ENCODE assay signal across 8 mouse cellular contexts in genomic region chr9:86451617-86452016, GRCm38 (mm10). TPM values are rescaled to one million over a fixed set of nuclear protein-coding genes. Genes with fewer than 3 reads are reported as not detected.
DNase-seq lines count a peak whose midpoint lies in the region; ATAC-seq and TF ChIP-seq lines count a peak whose summit lies in the region.

No protein-coding gene starts in this region.

- DNase-seq in B cell, adult 2 months, result peak; percentile 69
- DNase-seq in ZHBTc4 (ENCODE audit: low read depth, low spot score), result peak; percentile 85
- DNase-seq in embryo, embryonic 11.5 days (ENCODE audit: low read depth, low spot score), result peak; percentile 59

- no peaks in the 10 kb centered on the region for H3K79me2 ChIP-seq in myocyte (ENCODE audit: control insufficient read depth, insufficient read depth)

- H3K27me3 ChIP-seq in heart, embryonic 12.5 days (replicated peaks), result no peaks in the 10 kb centered on the region
- H3K27me3 ChIP-seq in kidney, embryonic 16.5 days (ENCODE audit: insufficient read depth, low read length), result no peaks in the 10 kb centered on the region
- H3K27me3 ChIP-seq in liver, embryonic 12.5 days (replicated peaks), result no peaks in the 10 kb centered on the region
- H3K27me3 ChIP-seq in myocyte (ENCODE audit: control insufficient read depth, insufficient read depth, insufficient read length), result no peaks in the 10 kb centered on the region
- no peaks in the 10 kb centered on the region for H3K27me3 ChIP-seq in stomach, embryonic 16.5 days (ENCODE audit: control insufficient read depth, insufficient read depth, low read length)

- peak; percentile 67; the same call in 1 of the 2 replicates for ATAC-seq in heart, embryonic 12.5 days (ENCODE audit: insufficient number of reproducible peaks, low FRiP score)
- peak; percentile 83; the same call in 1 of the 2 replicates for ATAC-seq in kidney, embryonic 16.5 days (ENCODE audit: low FRiP score, low TSS enrichment)
- ATAC-seq in liver, embryonic 12.5 days, result peak; percentile 77
- no peak for ATAC-seq in stomach, embryonic 16.5 days (ENCODE audit: insufficient read depth, low FRiP score)

- H3K4me2 ChIP-seq in heart, embryonic 12.5 days, result peak overlapping the region; percentile 67
- H3K4me2 ChIP-seq in kidney, embryonic 16.5 days (replicated peaks; ENCODE audit: low read depth, low read length), result peak overlapping the region; percentile 45
- H3K4me2 ChIP-seq in liver, embryonic 12.5 days, result peak overlapping the region; percentile 53
- H3K4me2 ChIP-seq in myocyte (ENCODE audit: low read depth), result peak overlapping the region; percentile 100
- peak overlapping the region; percentile 46 for H3K4me2 ChIP-seq in stomach, embryonic 16.5 days (ENCODE audit: low read depth, low read length)

- H3K36me3 ChIP-seq in heart, embryonic 12.5 days, result no peaks in the 10 kb centered on the region
- no peaks in the 10 kb centered on the region for H3K36me3 ChIP-seq in kidney, embryonic 16.5 days (ENCODE audit: insufficient read depth, low read length)
- no peaks in the 10 kb centered on the region; the same call in 1 of the 2 replicates for H3K36me3 ChIP-seq in liver, embryonic 12.5 days
- no peaks in the 10 kb centered on the region for H3K36me3 ChIP-seq in myocyte (ENCODE audit: control insufficient read depth, insufficient read depth)
- H3K36me3 ChIP-seq in stomach, embryonic 16.5 days (ENCODE audit: control insufficient read depth, insufficient read depth, low read length), result no peaks in the 10 kb centered on the region

- no peaks in the 10 kb centered on the region for H3K9me3 ChIP-seq in heart, embryonic 12.5 days (replicated peaks)
- no peaks in the 10 kb centered on the region for H3K9me3 ChIP-seq in kidney, embryonic 16.5 days (ENCODE audit: low read length)
- H3K9me3 ChIP-seq in liver, embryonic 12.5 days (replicated peaks), result no peaks in the 10 kb centered on the region
- H3K9me3 ChIP-seq in stomach, embryonic 16.5 days (replicated peaks; ENCODE audit: control insufficient read depth, low read length), result no peaks in the 10 kb centered on the region

- no peak for TF ChIP-seq POLR2A in myocyte (IDR thresholded peaks at IDR 0.05; ENCODE audit: insufficient read length, low read depth)

- 1% methylated on average over 13 of the region's 13 CpGs for WGBS in heart, embryonic 12.5 days
- WGBS in kidney, embryonic 16.5 days, result 1% methylated on average over 13 of the region's 13 CpGs
- WGBS in liver, embryonic 12.5 days (ENCODE audit: insufficient replicate concordance), result 3% methylated on average over 13 of the region's 13 CpGs
- 2% methylated on average over 13 of the region's 13 CpGs for WGBS in stomach, embryonic 16.5 days

- H3ac ChIP-seq in myocyte (ENCODE audit: control insufficient read depth, insufficient read length), result no peak overlapping the region

- H3K4me1 ChIP-seq in heart, embryonic 12.5 days (replicated peaks), result no peaks in the 10 kb centered on the region
- H3K4me1 ChIP-seq in kidney, embryonic 16.5 days (ENCODE audit: insufficient read depth, low read length), result peaks cover 13% of the 10 kb centered on the region
- H3K4me1 ChIP-seq in liver, embryonic 12.5 days, result peaks cover 8% of the 10 kb centered on the region
- H3K4me1 ChIP-seq in stomach, embryonic 16.5 days (ENCODE audit: control insufficient read depth, insufficient read depth, low read length), result no peaks in the 10 kb centered on the region

- peak overlapping the region; percentile 20; the same call in 1 of the 2 replicates for H3K4me3 ChIP-seq in heart, embryonic 12.5 days
- H3K4me3 ChIP-seq in kidney, embryonic 16.5 days (ENCODE audit: low read length), result 0 out of 2 replicates have a peak overlapping the region, but pooled peaks have one; percentile 6
- peak overlapping the region; percentile 6; the same call in 1 of the 2 replicates for H3K4me3 ChIP-seq in liver, embryonic 12.5 days
- H3K4me3 ChIP-seq in myocyte, result peak overlapping the region; percentile 21
- peak overlapping the region; percentile 26 for H3K4me3 ChIP-seq in stomach, embryonic 16.5 days (replicated peaks; ENCODE audit: low read length)

- H3K9ac ChIP-seq in heart, embryonic 12.5 days, result 0 out of 2 replicates have a peak overlapping the region, but pooled peaks have one; percentile 34
- 0 out of 2 replicates have a peak overlapping the region, but pooled peaks have one; percentile 22 for H3K9ac ChIP-seq in kidney, embryonic 16.5 days (replicated peaks; ENCODE audit: low read length)
- no peak overlapping the region for H3K9ac ChIP-seq in liver, embryonic 12.5 days
- H3K9ac ChIP-seq in stomach, embryonic 16.5 days (ENCODE audit: low read length), result peak overlapping the region; percentile 41; the same call in 1 of the 2 replicates

- no peak overlapping the region for H3K27ac ChIP-seq in heart, embryonic 12.5 days (ENCODE audit: poor library complexity, severe bottlenecking)
- H3K27ac ChIP-seq in kidney, embryonic 16.5 days (ENCODE audit: low read length), result no peak overlapping the region
- H3K27ac ChIP-seq in liver, embryonic 12.5 days, result no peak overlapping the region
- no peak overlapping the region for H3K27ac ChIP-seq in stomach, embryonic 16.5 days (ENCODE audit: low read length)

TF ChIP-seq in myocyte, 11 proteins besides CTCF, POLR2A, EP300 and RAD21:
- no peak for TF ChIP-seq POLR2AphosphoS2 (IDR thresholded peaks at IDR 0.05; ENCODE audit: insufficient read length, low read depth)
- no peak for TF ChIP-seq REST (IDR thresholded peaks at IDR 0.05; ENCODE audit: insufficient read depth, insufficient read length)
- peak; percentile 57 for TF ChIP-seq USF1 (IDR thresholded peaks at IDR 0.05; ENCODE audit: low read depth)
- TF ChIP-seq MYOD1 (IDR thresholded peaks at IDR 0.05; ENCODE audit: control insufficient read depth in 1 of 3, insufficient read length in 2 of 3, low read depth in 2 of 3), result no peak
TF ChIP-seq in myocyte: peak in this region for 1.

RNA-seq across cellular contexts. Expression of gene Ube2cbp, which starts 13.1 kb away (rescaled TPM):
- 4.6 and 5.0 TPM in 2 replicates for polyA plus RNA-seq in heart, embryonic 12.5 days (2016; fragmentation: Nextera tagmentation; extraction: Ambion mirVana)
- 8.4 and 8.8 TPM in 2 replicates for polyA plus RNA-seq in kidney, embryonic 16.5 days (2015; fragmentation: Nextera tagmentation; extraction: Ambion mirVana)
- polyA plus RNA-seq in liver, embryonic 12.5 days (2016; fragmentation: Nextera tagmentation; extraction: Ambion mirVana), result 4.1 TPM in 2 replicates
- 4.4 TPM for polyA plus RNA-seq in myocyte (2012; fragmentation: generic; extraction: Trizol)
- 3.9 and 4.4 TPM in 2 replicates for polyA plus RNA-seq in stomach, embryonic 16.5 days (2015; fragmentation: Nextera tagmentation; extraction: Ambion mirVana)

RNA-seq across cellular contexts. Expression of gene Dop1a, which starts 15.3 kb away (rescaled TPM):
- polyA plus RNA-seq in heart, embryonic 12.5 days (2016; fragmentation: Nextera tagmentation; extraction: Ambion mirVana), result 11.7 and 13.0 TPM in 2 replicates
- 10.9 and 15.3 TPM in 2 replicates for polyA plus RNA-seq in kidney, embryonic 16.5 days (2015; fragmentation: Nextera tagmentation; extraction: Ambion mirVana)
- 6.4 and 7.6 TPM in 2 replicates for polyA plus RNA-seq in liver, embryonic 12.5 days (2016; fragmentation: Nextera tagmentation; extraction: Ambion mirVana)
- 3.1 TPM for polyA plus RNA-seq in myocyte (2012; fragmentation: generic; extraction: Trizol)
- 13.9 and 16.1 TPM in 2 replicates for polyA plus RNA-seq in stomach, embryonic 16.5 days (2015; fragmentation: Nextera tagmentation; extraction: Ambion mirVana)

Comparison
In these comparisons a context has a peak if more than half of its experiments do, and no peak if none do; other contexts are left out.
1. H3K4me2 ChIP-seq: peak in every context shown above with its lines; median percentile 100 in myocyte; 67 in heart, embryonic 12.5 days; 53 in liver, embryonic 12.5 days; 46 in stomach, embryonic 16.5 days; 45 in kidney, embryonic 16.5 days.